Mouse (Mus musculus) stomach, postnatal 0 days (tissue): ENCODE measurements at regions not wholly inside any gene's neighbourhood (a gene's known extent, or its start where the extent isn't known, plus 50 kb on each side); places are given as distances from the start of the nearest gene placed in this dataset.

Experiments used
- CTCF ChIP-seq: IDR thresholded peaks from 2 replicates; pipeline ENCODE4 v1.5.1; 2016; ENCODE audit warnings: antibody characterized with exemption, low read depth, mild to moderate bottlenecking, moderate library complexity
- EP300 ChIP-seq: optimal IDR thresholded peaks from 2 replicates; pipeline ENCODE3; 2016; ENCODE audit warnings: antibody characterized with exemption

- TF ChIP-seq CTCF (no peak), EP300 (no peak)
These were observed 91.6 kb downstream of the 1190002N15Rik start for GRCm38 (mm10) chr9:94446182-94446763.
